Mouse (Mus musculus) kidney, postnatal 0 days (tissue): ENCODE data around the gene Adamts18. TPM values are rescaled to one million over a fixed set of nuclear protein-coding genes. Genes with fewer than 3 reads are reported as not detected.

Source experiments
- ATAC-seq: fragments of 200-750 bp; cut with Nextera tagmentation; replicated peaks from 2 replicates; pipeline ENCODE4 v1.8.0; 2017; ENCODE audit warnings: low read depth, moderate number of reproducible peaks, moderate TSS enrichment, moderate library complexity; ENCODE audit not compliant: low FRiP score
- DNase-seq: peaks from one replicate; pipeline ENCODE4 v3.0.0-alpha.2; 2016; ENCODE audit warnings: low spot score
- H3K27ac ChIP-seq: fragments of 300-500 bp; sonication (generic); 2 replicates; pipeline ENCODE4 v1.5.1; 2014; ENCODE audit warnings: mild to moderate bottlenecking
- H3K27me3 ChIP-seq: fragments of 300-500 bp; sonication (generic); 2 replicates; pipeline ENCODE4 v1.6.1; 2014; ENCODE audit warnings: low read length, mixed read lengths; ENCODE audit not compliant: insufficient read depth
- H3K36me3 ChIP-seq: fragments of 300-500 bp; sonication (generic); 2 replicates; pipeline ENCODE4 v1.6.1; 2014; ENCODE audit warnings: low read length, mixed read lengths; ENCODE audit not compliant: insufficient read depth
- H3K4me1 ChIP-seq: fragments of 300-500 bp; sonication (generic); replicated peaks from 2 replicates; pipeline ENCODE4 v1.6.1; 2014; ENCODE audit warnings: antibody characterized with exemption, low read length, mixed read lengths; ENCODE audit not compliant: insufficient read depth
- H3K4me2 ChIP-seq: fragments of 300-500 bp; sonication (generic); 2 replicates; pipeline ENCODE4 v1.6.1; 2014; ENCODE audit warnings: mild to moderate bottlenecking, low read length, moderate library complexity, mixed read lengths
- H3K4me3 ChIP-seq: fragments of 300-500 bp; sonication (generic); replicated peaks from 2 replicates; pipeline ENCODE4 v1.5.1; 2014; ENCODE audit warnings: low read depth, low read length
- H3K9ac ChIP-seq: fragments of 300-500 bp; sonication (generic); 2 replicates; pipeline ENCODE4 v1.6.1; 2014; ENCODE audit warnings: low read depth, low read length
- H3K9me3 ChIP-seq: fragments of 300-500 bp; sonication (generic); replicated peaks from 2 replicates; pipeline ENCODE4 v1.6.1; 2016; ENCODE audit warnings: low read length, inconsistent platforms, mixed read lengths
- CTCF ChIP-seq: IDR thresholded peaks from 2 replicates; pipeline ENCODE4 v1.5.1; 2016; ENCODE audit warnings: antibody characterized with exemption, low read depth, mild to moderate bottlenecking, moderate library complexity
- WGBS: fragments of 180-500 bp; shearing (Covaris S2); extraction: QIAGEN DNeasy Blood & Tissue Kit; methylation state at CpG from one replicate; pipeline ENCODE4 v1.1.7; 2014; 5-methylcytosine and 5-hydroxymethylcytosine counted together
- polyA plus RNA-seq: library from polyadenylated mRNA; unstranded; fragments of >200 nt; fragmentation: Nextera tagmentation; extraction: Ambion mirVana; gene quantifications from 2 replicates; pipeline ENCODE4 v1.2.1, GENCODE M21; 2015

Gene Adamts18
- polyA plus RNA-seq, 1 experiment from 2014 or later, result 1.6 TPM

DNA sequence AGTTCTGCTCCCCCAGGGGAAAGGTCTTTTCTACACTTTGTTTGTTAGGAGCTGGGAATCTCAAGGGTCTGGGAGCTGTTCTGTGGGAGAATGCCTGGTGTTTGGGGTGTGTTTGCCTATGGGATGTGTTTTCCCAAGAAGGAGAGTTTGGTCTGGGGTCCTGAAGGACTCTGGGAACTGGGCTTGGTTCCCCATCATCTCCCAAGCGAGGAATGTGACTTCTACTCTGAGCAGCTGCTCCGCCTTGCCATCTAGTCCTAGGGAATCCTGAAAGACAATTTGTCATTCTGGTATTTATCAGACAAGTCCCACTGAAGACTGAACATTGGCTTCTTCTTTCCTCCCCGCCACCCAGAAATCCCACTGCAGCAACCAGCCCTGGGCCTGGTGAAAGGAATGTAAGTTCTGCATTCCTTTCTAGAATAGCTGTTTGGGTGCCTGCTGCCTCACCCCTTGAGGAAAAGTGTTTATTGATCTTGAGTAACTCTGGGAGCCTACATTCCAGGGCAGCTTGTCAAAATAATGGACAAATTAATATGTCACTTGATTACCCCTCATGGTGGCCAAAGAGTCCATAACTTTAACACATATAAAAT is 30.0 kb upstream of the Adamts18 start:
- DNase-seq, result no peak
- no peak for TF ChIP-seq CTCF

DNA sequence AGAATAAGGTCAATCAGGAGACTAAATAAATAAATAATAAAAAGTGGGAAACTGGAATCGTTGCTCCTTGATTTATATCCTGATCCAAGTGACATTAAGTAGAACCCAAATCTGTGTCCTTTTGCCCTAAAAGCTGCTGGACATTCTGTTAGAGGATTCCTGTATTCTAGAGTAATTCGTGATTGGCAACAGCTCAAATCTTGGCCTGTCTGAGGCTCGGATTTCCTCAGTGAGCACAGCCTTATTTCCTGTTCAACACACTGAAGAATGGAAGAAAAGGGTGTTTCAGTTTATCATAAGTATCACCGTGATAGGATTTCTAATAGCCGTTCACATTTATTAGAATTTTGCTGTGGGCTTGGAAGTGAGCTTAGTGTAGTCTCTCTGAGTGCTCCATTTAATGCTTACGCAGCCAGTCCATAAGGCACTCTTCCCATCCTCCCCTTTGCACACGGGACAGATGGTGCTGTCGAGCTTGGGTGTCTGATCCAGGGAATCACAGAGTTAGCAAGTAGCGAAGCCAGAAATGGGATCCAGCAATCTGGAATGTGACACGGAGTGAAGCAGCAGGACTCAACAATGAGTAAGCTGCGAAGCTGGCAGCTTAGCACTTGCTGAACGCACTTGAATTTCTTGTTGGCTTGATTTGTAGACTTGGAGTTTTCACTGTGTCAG is 25.0 kb upstream of the Adamts18 start:
- 66% methylated on average over 12 of the region's 12 CpGs for WGBS
- Histone ChIP-seq H3K27me3 (no peaks in the 10 kb centered on the region), H3K4me3 (no peak overlapping the region), H3K4me1 (no peaks in the 10 kb centered on the region; the same call in 1 of the 2 replicates), H3K9me3 (no peaks in the 10 kb centered on the region), H3K9ac (no peak overlapping the region), H3K36me3 (no peaks in the 10 kb centered on the region), H3K4me2 (no peak overlapping the region), H3K27ac (no peak overlapping the region)
- DNase-seq (no peak), ATAC-seq (no peak)
- no peak for TF ChIP-seq CTCF

More for the DNA sequence above, 30.0 kb upstream of the Adamts18 start:
- Histone ChIP-seq H3K27me3 (no peaks in the 10 kb centered on the region), H3K36me3 (no peaks in the 10 kb centered on the region), H3K9me3 (no peaks in the 10 kb centered on the region), H3K4me3 (no peak overlapping the region), H3K27ac (no peak overlapping the region), H3K4me1 (no peaks in the 10 kb centered on the region; the same call in 1 of the 2 replicates), H3K4me2 (no peak overlapping the region), H3K9ac (no peak overlapping the region)
- WGBS, result 64% methylated on average over 3 of the region's 3 CpGs
- no peak for ATAC-seq

DNA sequence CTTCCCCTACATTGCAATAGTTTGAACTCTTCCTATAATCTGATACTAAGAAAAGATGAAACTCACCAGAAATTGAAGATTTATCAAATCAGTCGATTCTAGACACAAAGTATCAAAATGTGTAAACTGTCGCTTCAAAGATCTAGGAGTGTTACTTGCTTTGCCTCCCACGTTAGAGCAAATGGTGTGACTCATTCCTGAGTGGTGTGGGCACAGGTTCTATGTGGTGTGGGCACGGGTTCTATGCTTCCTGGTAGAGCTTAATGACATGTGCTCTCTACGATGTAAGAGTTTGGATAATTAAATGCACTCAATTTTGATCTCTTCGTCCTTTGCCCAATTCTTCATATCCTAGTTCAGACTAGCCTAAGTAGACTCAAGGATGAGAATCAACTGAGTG is 23.9 kb upstream of the Adamts18 start:
- no peak for DNase-seq
- no peak for TF ChIP-seq CTCF
- Histone ChIP-seq H3K9ac (no peak overlapping the region), H3K9me3 (no peaks in the 10 kb centered on the region), H3K36me3 (no peaks in the 10 kb centered on the region), H3K4me1 (no peaks in the 10 kb centered on the region), H3K4me2 (no peak overlapping the region), H3K27ac (no peak overlapping the region), H3K4me3 (no peak overlapping the region), H3K27me3 (no peaks in the 10 kb centered on the region)
- 90% methylated on average over 6 of the region's 6 CpGs for WGBS
- ATAC-seq, result no peak

DNA sequence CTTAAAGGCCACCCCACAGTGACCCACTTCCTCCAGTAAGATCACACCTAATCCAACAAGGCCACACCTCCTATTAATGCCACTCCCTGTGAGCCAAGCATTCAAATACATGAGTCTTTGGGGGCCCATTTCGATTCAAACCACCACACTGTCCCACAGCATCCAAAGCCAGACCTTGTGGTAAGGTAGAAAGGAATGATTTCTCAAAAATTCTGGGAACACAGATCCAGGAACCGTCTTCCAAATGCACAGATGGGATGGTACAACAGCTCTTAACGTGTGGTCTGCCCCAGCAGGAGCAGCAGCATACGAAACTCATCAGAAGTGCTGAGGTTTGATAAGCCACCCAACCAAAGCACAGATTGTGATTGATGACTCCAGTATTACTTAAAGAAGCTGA is 18.0 kb upstream of the Adamts18 start:
- DNase-seq (no peak), ATAC-seq (no peak)
- no peak overlapping the region for H3K27ac ChIP-seq
- no peaks in the 10 kb centered on the region for H3K36me3 ChIP-seq
- H3K27me3 ChIP-seq, result no peaks in the 10 kb centered on the region
- H3K9ac ChIP-seq, result no peak overlapping the region
- H3K4me2 ChIP-seq, result no peak overlapping the region
- 78% methylated on average over 4 of the region's 4 CpGs for WGBS
- TF ChIP-seq CTCF, result no peak
- no peaks in the 10 kb centered on the region; the same call in 1 of the 2 replicates for H3K9me3 ChIP-seq
- no peak overlapping the region for H3K4me3 ChIP-seq
- no peaks in the 10 kb centered on the region for H3K4me1 ChIP-seq

DNA sequence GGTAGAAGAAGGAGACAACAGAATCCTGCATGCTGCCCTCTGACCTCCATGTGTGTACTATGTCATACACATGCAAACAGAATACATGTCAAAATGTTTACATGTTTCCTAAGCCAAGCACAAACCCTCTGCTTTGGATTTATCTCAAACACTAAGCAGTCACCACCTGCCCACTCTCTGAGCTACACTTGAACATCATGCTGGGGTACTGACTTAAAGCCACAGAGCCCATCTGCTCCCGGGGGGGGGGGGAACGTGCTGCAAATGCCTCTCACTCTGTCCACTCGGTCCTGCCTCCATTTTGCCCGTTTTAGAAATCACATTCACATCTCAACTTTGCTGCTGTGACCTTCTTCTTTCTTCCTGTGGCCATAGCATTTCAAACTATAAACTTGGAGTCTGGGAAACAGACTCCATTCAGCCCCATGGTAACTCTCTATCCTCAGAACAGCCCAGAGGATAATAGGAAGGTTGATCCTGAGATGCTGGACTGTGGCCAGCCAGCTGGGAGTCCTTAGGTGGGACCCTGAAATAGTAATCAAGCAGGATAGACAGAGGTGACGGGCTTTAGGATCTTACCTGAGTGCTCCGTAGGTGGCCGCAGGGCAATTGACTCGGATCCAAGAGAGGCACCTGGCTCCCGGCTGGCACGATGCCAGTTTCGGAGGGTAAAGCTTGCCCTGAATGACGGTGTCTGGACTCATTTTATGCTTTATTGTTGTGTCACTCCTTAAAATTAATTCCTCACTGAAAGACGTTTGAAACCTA is 17.0 kb upstream of the Adamts18 start:
- no peaks in the 10 kb centered on the region for H3K27me3 ChIP-seq
- no peak overlapping the region for H3K9ac ChIP-seq
- no peak overlapping the region for H3K4me3 ChIP-seq
- H3K4me2 ChIP-seq, result no peak overlapping the region
- DNase-seq (no peak), ATAC-seq (no peak)
- TF ChIP-seq CTCF, result no peak
- WGBS, result 53% methylated on average over 13 of the region's 13 CpGs
- no peaks in the 10 kb centered on the region for H3K4me1 ChIP-seq
- H3K9me3 ChIP-seq, result no peaks in the 10 kb centered on the region; the same call in 1 of the 2 replicates
- H3K27ac ChIP-seq, result no peak overlapping the region
- H3K36me3 ChIP-seq, result no peaks in the 10 kb centered on the region

DNA sequence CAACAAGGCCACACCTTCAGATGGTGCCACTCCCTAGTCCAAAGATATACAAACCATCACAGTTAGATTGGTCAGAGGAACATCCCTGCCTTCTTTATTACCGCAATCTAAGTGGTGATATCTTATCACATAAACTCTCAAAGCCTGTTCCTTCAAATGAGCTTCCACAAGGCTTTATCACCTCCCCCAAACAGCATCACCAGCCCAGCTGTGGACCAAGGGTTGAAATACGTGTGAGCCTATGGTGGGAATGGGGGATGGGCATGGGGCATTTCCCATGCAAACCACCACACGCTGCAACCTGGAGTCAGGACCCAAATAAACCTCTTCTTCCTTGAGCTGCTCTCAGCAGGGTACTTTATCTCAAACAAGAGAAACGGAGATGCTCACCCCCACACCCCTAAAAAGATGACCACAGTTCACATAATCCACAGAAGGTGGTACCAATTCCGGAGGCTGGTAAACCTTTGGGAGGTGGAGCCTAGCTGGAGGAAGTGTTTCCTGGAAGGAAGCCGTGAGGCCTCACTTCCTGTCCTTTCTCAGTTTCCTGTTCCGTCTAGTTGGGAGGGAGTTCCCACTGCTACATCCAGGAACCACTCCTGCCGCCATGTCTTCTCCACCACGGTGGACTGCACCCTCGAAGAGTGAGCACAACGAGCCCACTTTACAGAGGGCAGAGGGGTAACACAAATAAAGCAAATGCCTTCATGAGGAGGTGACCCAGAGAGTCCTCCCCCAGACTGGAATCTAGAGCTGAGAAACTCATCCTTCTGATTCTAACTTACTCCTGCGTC is 11.5 kb upstream of the Adamts18 start:
- Histone ChIP-seq H3K9ac (no peak overlapping the region), H3K9me3 (no peaks in the 10 kb centered on the region; the same call in 1 of the 2 replicates), H3K36me3 (no peaks in the 10 kb centered on the region), H3K4me3 (no peak overlapping the region), H3K27me3 (no peaks in the 10 kb centered on the region), H3K4me2 (no peak overlapping the region), H3K27ac (no peak overlapping the region), H3K4me1 (no peaks in the 10 kb centered on the region)
- ATAC-seq (no peak), DNase-seq (no peak)
- 88% methylated on average over 12 of the region's 12 CpGs for WGBS
- no peak for TF ChIP-seq CTCF
